Mouse (Mus musculus) adrenal gland, postnatal 25 days (tissue): ENCODE results near the gene Uvrag. TPM values are rescaled to one million over a fixed set of nuclear protein-coding genes. Genes with fewer than 3 reads are reported as not detected.

ENCODE experiments used
- DNase-seq: peaks from one replicate; pipeline ENCODE4 v3.0.0; 2021; ENCODE audit warnings: mixed read lengths
- total RNA-seq: library from RNA; stranded (reverse); gene quantifications from 2 replicates; pipeline ENCODE4 v1.2.3, GENCODE M21; 2021

The Uvrag gene
- total RNA-seq, 1 experiment from 2014 or later: 36.4 TPM

DNA sequence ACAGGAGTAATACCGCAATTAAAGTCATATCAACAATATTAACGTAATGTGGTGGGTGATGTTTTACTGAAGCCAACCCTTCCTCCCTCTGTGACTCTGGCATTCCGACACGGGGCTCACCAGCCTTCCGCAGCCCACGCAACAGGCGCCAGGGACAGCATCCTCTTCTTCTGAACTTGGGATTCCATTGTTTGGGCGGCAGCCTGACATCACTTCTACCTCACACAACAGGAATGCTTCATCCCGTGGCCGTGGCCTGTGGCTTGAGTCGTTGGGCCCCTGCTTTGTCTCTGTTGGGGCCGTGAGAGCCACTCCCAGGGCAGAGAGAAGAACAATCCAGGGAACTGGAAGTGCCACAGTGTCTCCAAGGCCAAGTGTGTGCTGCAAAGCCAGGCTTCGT lies 264.8 kb downstream of the Uvrag start:
- no peak for DNase-seq

DNA sequence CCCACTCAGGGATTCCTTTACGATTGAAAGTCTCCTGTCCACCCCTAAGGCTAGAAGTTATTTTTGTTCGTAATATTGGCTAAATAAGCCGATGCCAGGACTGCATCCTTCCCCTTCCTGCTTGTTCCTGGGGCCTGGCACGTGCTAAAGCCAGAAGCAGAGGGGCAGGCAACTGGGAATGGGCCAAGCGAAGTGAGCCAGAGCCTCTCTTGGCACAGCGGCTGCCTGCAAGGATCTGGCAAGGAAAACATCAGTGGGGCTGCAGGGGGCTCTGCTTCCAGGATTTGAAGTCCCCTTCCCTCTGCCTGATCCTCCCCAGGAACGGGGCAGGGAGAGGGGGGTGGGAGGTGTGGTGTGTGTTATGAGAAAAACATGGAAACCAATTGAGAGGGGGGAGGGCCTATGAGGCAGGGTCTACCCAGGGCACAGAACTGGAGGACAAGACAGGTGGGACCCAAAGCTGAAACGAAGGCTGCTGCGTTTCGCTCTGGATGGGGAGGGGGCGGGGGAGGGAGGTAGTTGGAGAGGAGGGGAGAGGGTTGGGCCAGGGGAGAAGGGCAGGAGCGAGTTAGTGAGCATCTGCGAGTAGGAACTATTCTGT lies 265.5 kb downstream of the Uvrag start:
- no peak for DNase-seq

DNA sequence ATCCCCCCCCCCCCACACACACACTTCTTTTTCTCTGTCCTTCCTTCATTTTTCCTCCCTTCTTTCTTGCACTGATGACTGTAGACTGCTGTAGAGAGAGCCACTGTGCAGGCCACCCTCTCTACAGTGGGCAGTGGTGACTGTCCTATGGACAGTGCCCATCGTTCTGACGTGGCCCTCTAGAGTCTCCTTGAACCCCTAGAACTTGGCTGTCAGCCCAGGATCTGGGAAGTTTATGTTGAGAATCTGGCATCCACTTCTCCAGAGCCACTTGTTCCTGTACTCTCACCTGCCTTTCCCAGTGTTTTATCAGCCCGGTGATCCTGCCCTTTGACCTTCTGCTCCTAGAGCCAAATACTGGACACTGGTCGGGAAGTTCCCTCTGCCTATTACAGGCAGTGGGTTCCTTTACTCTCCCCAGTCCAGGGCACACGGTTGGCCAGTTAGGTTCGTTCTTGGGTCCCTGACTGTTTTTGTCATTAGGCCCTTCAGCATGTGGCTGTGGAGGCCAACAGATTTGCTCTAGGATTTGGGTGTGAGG lies 266.5 kb downstream of the Uvrag start:
- peak; percentile 67 for DNase-seq

DNA sequence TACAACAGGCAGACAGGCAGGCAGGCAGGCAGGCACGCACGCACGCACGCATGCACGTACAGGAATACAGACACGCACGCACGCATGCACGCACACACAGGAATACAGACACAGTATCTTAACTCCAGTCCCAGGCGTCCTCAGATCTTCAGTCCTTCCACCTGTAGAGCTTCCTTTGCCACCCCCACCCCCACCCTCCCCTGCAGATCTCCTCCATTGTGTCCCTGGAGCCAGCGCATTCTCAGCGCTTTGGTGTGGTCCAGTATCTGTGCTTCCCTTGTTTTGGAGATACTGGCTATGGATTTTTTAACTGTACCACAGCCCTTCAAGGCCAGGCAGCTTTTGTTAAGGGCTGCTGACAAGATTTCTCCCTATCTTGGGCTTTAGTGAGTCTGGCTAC lies 267.6 kb downstream of the Uvrag start:
- no peak for DNase-seq

DNA sequence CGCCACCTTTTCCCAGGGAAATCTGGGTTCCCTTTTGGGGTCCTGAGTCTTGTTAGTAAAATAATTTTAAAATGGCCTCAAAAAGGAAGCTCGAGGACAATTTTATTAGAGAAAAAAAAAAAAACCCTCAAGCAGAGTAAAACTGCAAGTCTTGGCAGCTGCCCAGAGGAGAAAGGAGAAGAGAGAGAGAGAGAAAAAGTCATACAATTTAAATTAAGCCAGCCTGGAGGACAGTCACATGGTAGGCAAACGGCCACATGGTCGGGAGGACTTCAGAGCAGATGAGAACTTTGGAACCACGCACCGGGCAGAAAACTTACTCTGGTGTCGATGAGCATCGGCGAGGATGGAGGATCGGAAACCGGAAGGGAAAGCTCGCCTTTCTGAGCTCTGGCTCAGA lies 269.1 kb downstream of the Uvrag start:
- DNase-seq: no peak

DNA sequence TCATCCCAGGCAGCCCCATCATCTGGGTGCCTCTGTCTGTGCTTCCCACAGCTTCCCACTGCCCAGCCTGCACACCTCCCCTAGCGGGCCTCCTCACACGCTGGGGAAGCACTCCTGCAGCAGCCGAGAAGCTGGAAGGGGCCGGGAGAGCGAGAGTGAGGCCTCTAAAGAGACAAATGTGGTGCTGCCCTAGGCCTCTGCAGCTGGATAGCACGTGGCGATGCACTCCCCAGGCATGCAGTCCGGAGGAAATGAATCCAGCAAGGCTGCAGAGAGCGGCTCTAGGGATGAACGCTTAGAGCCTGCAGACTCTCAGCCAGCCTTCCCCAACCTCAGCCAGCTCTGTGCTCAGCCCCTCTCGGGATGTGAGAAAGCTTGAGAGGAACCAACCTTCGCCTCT lies 270.1 kb downstream of the Uvrag start:
- no peak for DNase-seq

DNA sequence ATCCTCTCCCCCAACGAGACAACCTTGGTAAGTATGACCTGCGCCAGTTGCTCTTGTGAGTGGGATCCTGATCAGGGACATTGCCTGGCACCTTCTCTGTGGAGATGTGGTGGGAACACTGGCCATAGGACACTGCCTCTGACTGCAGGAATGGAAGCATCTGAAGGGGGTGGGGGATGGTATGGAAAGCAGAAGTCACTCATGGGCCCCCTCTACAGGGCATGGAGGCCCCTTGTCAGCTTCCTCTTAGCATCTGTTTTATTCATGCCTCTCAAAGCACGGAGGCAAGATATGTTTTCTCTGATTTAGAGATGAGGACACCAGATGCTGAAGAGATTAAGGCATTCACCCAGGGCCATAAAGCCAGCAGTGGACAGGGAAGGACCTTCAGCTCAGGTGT lies 271.9 kb downstream of the Uvrag start:
- no peak for DNase-seq

DNA sequence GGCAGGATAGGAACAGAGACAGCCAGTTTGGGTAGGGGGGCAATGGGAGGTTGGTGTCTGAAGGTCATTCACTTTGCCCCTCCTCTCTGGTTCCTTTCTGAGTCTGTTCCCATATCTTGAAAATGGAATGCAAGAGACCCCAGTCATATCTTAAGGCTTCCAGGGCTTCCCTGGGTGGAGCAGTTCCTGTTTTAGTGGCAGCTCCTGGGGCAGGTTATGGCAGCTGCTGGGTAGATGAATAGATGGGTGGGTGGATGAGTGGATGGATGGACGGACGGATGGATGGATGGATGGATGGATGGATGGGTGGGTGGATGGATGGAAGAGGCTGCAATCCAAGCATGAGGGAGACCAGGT lies 273.2 kb downstream of the Uvrag start:
- DNase-seq: no peak

DNA sequence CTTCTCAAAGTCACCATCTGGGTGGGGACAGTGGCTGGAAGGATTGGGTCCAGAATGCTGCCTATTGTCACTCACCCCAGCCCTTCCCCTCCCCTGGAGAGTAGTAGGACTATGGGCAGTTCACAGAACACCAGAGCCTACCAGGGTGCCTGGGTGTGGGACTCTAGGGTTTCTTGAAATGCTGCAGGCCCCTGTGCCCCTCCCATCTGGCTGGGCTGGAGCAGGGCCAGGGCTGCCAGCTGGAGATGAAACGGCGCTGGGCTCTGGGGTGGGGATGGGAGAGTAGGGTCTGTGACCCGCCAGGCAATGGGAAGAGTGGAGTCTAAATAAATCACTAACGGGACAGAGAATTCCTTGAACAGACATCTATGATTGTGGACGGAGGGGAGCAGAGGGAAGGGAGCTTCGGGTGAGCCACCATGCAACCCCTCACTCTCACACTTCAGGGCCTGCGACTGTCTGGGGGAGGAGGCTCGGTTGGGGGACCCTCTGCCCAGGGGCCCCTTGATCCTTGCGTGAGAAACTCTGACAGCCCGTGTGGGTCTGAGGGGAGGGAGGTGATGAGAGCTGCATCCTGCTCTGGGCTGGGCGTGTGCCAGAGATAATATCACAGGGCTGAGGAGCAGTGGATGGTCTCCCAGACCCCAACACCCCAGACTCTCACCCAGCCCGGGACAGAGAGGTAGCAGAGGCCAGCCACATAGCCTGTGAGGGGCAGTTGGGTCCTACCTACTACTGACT lies 273.7 kb downstream of the Uvrag start:
- no peak for DNase-seq

DNA sequence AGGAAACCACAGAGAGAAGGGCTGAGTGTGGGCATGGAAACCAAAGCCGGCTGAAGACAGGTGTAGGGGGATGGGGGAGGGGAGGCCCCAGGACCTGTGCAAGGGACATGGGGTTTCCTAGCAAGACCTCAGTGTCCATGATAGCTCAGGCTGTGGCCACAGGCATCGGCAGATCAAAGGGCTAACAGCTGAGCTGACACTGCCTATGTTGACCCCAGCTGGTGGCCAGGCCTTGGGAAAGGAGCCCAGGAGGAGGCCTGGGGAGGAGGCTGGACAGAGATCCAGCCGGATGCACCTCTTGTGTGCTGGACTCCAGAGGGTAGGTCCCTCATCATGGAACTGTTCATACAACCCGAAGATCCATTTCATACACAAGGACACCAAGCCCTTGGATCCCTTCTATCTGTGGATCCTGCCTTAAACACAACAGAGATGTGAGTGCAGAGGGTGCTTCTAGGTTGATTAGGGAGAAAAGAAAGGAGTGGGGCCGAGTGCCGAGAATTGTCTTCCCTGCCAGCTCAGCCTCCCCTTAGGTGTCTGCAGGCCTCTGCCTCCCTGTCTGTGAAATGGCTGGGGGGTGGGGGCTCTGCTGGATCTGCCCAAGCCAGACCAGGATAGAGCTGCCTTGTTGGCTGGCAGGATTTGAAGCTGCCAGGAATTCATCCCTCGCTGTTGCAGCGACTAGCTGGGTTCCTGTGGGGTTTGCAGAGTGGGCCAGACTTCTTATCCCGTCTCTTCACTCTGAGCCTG lies 276.8 kb downstream of the Uvrag start:
- DNase-seq: no peak

DNA sequence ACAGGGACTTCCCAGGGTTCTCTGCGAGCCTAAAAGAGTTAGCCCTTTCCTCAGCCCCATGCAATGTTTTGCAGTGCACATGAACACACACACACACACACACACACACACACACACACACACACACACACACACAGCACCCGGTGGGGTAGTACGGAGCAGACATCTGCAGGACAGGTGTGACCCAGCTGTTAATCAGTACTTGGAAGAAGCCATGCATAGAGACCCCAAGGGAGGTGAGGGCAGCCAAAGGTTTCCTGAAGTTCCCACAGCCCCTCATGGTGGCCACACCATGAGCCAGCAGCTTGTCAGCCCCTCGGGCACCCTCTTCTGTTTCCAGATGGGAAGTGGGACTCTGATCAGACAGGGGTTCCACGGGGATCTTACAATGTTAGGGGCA lies 277.9 kb downstream of the Uvrag start:
- DNase-seq: no peak

DNA sequence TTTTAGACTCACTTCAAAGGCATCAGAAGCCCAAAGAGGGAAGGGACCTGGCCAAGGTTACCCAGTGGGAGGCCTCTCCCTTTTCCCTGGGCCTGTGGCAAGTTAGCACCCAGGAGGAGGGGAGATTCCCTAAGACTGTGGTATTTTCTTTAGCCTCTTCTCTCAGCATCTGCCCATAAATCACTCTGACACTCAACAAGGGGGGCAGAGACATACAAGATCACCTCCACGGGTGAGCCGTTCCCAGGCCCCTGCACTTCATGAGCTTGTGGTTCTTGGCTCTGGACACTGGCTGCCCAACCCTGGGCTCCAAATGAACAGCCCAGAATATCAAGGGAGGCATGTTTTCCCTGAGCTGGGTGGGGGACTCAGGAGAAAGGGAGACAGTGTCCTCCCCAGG lies 279.9 kb downstream of the Uvrag start:
- DNase-seq: no peak

DNA sequence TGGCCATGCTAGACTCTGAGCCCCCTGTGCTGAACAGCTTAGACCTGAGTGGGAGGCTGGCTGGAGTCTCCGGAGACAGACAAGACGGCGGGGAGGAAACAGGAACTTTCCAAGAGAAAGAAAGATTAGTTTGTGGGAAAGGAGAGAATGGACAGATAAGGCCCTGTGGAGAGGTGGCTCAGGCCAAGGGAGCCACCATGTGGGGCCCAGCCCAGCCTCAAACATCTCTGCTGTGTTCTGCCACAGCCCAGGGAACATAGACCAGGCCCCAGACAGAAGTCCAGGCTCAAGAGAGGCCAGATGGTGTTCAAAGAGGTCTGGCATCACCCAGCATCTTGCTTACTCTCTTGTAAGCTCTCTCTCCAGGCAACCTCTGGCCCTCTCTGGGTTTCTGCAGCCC lies 283.8 kb downstream of the Uvrag start:
- DNase-seq: no peak

DNA sequence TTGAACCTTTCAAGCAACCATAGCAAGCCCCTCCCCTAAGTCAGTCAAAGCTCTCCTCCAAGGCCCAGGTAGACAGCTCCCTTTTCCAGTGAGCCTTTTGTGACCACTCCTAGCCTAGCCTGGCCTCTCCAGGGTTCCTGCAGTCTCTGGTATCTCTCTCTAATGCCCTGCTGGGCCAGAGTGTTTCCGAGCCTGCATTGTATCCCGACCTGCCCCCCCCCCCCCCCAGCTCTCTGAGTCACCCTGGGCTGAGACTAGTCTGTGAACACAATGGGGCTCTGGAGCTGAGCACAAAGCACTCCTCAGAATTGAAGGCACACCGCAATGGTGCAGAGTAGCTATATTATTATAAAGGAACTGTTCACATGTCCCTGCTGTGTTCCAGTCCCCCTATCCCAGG lies 284.8 kb downstream of the Uvrag start:
- no peak for DNase-seq

DNA sequence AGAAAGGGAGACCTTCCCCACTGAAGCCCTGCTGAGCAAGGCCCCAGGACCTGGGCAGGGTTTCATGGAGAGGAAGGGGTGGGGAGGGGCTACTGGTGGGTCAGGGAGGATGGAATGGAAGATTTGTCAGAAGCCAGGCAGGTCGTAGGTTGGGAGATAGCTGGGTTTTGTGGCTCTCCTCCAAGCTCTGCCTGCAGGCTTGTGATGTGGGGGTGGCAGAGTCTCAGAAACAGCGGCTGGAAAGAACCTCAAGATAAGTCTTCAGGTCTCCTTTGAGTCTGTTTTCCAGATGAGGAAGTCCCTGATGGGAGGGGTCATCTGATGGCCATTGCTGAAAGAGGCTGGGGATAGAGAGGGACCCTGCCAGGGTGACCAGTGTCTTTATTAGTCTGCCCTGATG lies 285.6 kb downstream of the Uvrag start:
- DNase-seq: no peak

DNA sequence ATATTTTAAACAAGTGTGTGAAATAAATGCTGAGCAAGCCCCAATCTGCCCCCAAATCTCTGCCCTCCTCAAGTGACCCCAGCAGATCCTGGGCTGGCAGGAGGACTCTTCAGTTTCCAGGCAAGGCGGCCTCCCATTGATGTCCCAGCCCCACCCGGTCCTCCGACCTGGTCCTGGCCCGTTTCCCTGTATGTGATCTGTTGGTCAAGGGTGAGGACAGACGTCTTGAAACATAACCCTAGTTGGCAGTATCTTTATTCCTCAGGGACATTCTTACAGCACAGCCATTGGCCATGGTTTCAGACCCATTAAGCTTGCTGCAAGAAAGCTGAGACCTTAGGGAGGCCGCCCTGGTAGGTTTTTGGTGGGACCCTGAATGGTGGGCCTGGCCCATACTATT lies 287.1 kb downstream of the Uvrag start:
- no peak for DNase-seq

DNA sequence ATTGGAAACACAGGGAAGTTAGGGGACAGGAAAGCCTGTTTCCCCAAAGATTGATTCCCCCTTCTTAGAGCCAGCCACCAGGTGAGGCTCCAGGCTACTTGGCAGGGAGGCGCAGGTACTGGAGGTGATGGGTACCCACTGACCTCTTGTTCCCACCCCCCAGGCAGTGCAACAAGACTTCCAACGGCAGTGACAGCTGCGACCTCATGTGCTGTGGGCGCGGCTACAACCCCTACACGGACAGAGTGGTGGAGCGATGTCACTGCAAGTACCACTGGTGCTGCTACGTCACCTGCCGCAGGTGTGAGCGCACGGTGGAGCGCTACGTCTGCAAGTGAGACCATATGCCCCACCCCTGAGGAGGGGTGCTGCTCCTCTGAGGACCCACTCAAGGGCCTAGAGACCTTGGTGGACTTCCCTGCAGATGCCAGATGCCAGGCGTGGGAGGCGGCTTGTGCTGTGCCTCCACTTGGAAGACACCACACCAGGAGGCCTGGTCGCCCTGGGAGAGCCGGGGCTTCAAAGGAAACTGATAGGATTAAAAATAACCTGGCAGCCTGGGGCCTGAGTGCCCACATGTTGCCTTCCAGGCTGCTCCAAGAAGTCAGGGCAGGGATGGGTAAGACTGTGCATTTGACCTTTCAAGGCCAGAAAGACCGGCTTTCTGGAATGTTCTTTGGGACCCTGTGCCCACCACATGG lies 287.8 kb downstream of the Uvrag start:
- DNase-seq: no peak

DNA sequence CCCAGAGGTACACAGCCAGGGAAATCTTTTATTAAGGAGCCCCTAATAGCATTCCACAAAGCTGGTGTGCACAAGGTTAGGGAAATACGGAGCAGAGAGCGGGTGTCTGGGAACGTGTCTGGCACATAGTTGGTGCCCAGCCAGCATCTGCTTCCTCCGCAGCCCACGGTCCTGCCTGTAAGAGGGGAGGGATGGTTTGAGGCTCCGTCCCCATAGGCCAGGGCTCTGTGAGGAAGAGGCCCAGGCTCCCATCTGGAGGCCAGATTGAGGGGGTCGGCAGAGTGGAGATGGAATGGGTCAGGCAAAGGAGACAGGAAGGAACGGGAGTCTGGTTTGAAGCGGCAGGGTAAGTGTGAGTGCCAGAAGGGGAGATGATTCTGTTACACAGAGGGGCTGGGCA lies 289.7 kb downstream of the Uvrag start:
- no peak for DNase-seq

DNA sequence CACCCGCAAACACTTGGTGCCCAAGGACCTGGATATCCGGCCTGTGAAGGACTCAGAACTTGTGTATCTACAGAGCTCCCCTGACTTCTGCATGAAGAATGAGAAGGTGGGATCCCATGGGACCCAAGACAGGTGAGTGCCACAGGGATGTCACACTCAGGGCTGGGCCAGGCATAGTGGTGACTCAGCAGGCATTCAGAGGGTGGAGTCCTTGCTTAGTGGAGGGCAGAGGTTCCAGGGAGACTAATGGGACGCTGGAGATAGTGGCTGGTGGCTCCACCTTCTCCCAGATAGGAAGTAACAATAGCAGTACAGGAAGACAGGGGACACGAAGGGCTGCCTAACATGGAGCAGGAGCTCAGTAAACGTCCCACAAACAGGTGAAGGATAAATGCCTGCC lies 290.6 kb downstream of the Uvrag start:
- DNase-seq: no peak

DNA sequence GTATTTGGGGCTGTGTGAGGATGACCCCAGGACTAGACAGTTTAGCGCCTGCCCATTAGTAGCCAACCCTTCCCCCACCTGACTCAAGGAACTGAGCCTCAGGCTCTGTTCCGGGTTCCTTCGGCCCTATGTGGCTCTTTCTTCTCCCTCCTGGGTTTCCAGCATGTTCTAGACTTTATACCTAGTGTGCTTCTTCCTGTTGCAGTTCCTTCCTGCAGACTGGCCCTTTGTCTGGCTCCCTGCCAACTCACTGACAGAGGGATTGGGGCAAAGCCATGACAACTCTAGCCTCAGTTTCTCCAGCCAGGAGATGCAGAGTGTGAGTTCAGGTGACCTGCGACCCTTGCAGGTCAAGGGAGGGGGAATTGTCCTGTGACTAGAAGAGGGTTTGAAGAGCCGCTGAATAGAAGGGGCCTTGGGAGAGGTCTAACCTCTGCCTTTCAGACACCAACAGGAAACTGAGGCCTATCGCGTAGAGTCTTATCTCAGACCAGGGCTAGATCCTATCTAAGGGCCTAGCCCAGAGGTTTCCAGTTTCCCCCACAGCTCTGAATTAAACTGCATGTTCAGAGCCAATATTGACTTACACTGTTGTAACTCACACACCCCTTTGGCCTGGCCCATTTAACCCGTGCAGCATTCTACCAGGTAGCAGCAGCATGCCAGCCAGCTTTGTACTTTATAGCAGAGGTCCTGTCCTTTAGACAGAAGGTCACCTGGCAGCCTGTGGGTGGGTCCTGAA lies 291.9 kb downstream of the Uvrag start:
- DNase-seq: no peak

DNA sequence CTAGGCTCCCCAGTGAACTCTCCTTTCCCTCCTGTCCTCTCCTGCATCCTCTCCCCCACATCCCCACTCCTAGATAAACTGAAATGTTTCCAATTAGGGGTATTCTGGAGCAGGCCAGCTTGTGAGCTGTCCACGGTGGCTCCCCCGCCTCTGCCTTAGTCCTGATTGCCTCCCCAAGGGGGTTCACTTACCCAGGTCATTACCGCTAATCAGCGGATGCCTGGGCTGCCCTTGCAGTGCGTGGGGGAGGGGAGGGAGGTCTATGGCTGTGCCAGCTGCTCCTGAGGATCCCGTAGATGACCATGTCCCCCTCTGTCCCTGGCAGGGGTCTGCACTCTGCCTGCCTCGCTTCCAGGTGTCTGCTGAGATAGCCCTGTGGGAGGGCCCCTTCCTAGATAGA lies 297.3 kb downstream of the Uvrag start:
- DNase-seq: no peak

DNA sequence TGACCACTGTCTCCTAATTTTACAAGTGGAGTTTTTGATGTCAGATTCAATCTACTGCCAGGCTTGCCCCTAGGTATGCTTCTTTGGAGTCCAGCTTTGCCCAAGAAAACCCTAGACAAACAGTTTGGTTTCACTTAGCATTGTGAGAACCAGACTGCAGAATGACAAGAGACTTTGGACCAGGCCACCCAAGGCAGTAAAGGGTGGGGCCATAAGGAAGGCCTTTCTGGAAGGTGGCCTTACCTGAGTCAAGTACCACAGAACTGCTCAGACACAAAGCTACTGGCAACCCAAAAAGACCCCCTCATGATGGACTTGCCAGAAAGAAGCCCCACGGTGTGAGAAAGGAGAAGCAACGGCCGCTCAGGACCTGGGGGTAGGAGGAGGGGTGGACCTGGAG lies 297.9 kb downstream of the Uvrag start:
- DNase-seq: no peak
